Mouse (Mus musculus) CH12.LX (cell line): Measurements from ENCODE around the gene Trmt61a. TPM values are rescaled to one million over a fixed set of nuclear protein-coding genes. Genes with fewer than 3 reads are reported as not detected.

Experiments
- DNase-seq: peaks from one replicate; pipeline ENCODE4 v3.0.0-alpha.2; 2013; ENCODE audit errors: extremely low read depth
- H3K27ac ChIP-seq: 2 replicates; pipeline ENCODE4 v1.5.1; 2012; ENCODE audit warnings: low read depth, mild to moderate bottlenecking, control low read depth, moderate library complexity; ENCODE audit not compliant: insufficient read depth
- H3K27me3 ChIP-seq: replicated peaks from 2 replicates; pipeline ENCODE3; 2012; ENCODE audit warnings: inconsistent platforms
- H3K36me3 ChIP-seq, 2 experiments: replicated peaks in 1 of 2; 2 replicates each; pipeline versions ENCODE3 to v1.6.1; 2012; ENCODE audit warnings: inconsistent platforms in 1 of 2, low read length in 1 of 2, mild to moderate bottlenecking in 1 of 2, mixed read lengths in 1 of 2, moderate library complexity in 1 of 2; ENCODE audit not compliant: control insufficient read depth in 1 of 2, insufficient read depth in 1 of 2
- H3K4me1 ChIP-seq, 2 experiments: 2 replicates each; pipeline ENCODE4 v1.6.1; 2012; ENCODE audit warnings: inconsistent platforms in 1 of 2, moderate library complexity in 1 of 2; ENCODE audit not compliant: insufficient read depth in 2 of 2, control insufficient read depth in 1 of 2
- H3K4me2 ChIP-seq: 2 replicates; pipeline ENCODE4 v1.6.1; 2012; ENCODE audit warnings: low read depth, mild to moderate bottlenecking, control low read depth; ENCODE audit not compliant: poor library complexity, insufficient read depth, severe bottlenecking
- H3K4me3 ChIP-seq, 3 experiments: fragments of 150-350 bp in 1 of 3; sonication (generic) in 1 of 3; replicated peaks in 1 of 3; 2 replicates each; pipeline versions ENCODE3 to v1.5.1; 2011 to 2012; ENCODE audit warnings: low read depth in 2 of 3, low read length in 2 of 3, mild to moderate bottlenecking in 2 of 3, moderate library complexity in 2 of 3, control low read depth in 1 of 3, improper control_type of control experiment in 1 of 3, inconsistent platforms in 1 of 3, mixed read lengths in 1 of 3; ENCODE audit not compliant: poor library complexity in 1 of 3
- H3K79me2 ChIP-seq: replicated peaks from 2 replicates; pipeline ENCODE4 v1.6.1; 2012; ENCODE audit warnings: mild to moderate bottlenecking, moderate library complexity; ENCODE audit not compliant: control insufficient read depth, poor library complexity, insufficient read depth, severe bottlenecking; ENCODE audit errors: extremely low read depth
- H3K9ac ChIP-seq: 2 replicates; pipeline ENCODE4 v1.6.1; 2012; ENCODE audit warnings: low read depth, mild to moderate bottlenecking, control low read depth, moderate library complexity; ENCODE audit not compliant: insufficient read depth
- H3K9me3 ChIP-seq: replicated peaks from 2 replicates; pipeline ENCODE3; 2012; ENCODE audit warnings: low read length, inconsistent platforms, mixed read lengths
- BHLHE40 ChIP-seq: IDR thresholded peaks from 2 replicates; pipeline ENCODE4 v1.6.1; 2011; ENCODE audit warnings: mild to moderate bottlenecking, low read depth, low read length, improper control_type of control experiment
- CHD1 ChIP-seq: IDR thresholded peaks from 2 replicates; pipeline ENCODE4 v1.6.1; 2012; ENCODE audit warnings: low read depth, low read length, improper control_type of control experiment, inconsistent platforms
- CHD2 ChIP-seq: IDR thresholded peaks from 2 replicates; pipeline ENCODE4 v1.6.1; 2011; ENCODE audit warnings: low read length, improper control_type of control experiment
- ELF1 ChIP-seq: IDR thresholded peaks from 2 replicates; pipeline ENCODE4 v1.6.1; 2014; ENCODE audit warnings: low read depth, mild to moderate bottlenecking, inconsistent platforms, low read length, improper control_type of control experiment
- EP300 ChIP-seq: IDR thresholded peaks from 2 replicates; pipeline ENCODE4 v1.6.1; 2011; ENCODE audit warnings: low read length, improper control_type of control experiment
- GABPA ChIP-seq: IDR thresholded peaks from 2 replicates; pipeline ENCODE4 v1.6.1; 2012; ENCODE audit warnings: low read depth, low read length, improper control_type of control experiment, inconsistent platforms; ENCODE audit not compliant: insufficient replicate concordance
- HCFC1 ChIP-seq: IDR thresholded peaks from 2 replicates; pipeline ENCODE4 v1.6.1; 2012; ENCODE audit warnings: low read depth, mild to moderate bottlenecking, inconsistent platforms, low read length, improper control_type of control experiment
- IRF4 ChIP-seq: IDR thresholded peaks from 2 replicates; pipeline ENCODE4 v1.6.1; 2014; ENCODE audit warnings: low read depth, mild to moderate bottlenecking, inconsistent platforms, low read length, improper control_type of control experiment
- JUN ChIP-seq: IDR thresholded peaks from 2 replicates; pipeline ENCODE4 v1.6.1; 2011; ENCODE audit warnings: low read depth, mild to moderate bottlenecking, low read length, improper control_type of control experiment, moderate library complexity; ENCODE audit not compliant: insufficient read depth
- JUND ChIP-seq: conservative IDR thresholded peaks from 2 replicates; pipeline ENCODE4 v1.6.1; 2011; ENCODE audit warnings: low read depth, low read length, improper control_type of control experiment
- KAT2A ChIP-seq: IDR thresholded peaks from 2 replicates; pipeline ENCODE4 v1.6.1; 2012; ENCODE audit warnings: low read length, improper control_type of control experiment, inconsistent platforms; ENCODE audit not compliant: insufficient replicate concordance
- MAFK ChIP-seq: IDR thresholded peaks from 2 replicates; pipeline ENCODE4 v1.6.1; 2011; ENCODE audit warnings: low read length, improper control_type of control experiment; ENCODE audit not compliant: insufficient replicate concordance
- MAX ChIP-seq: IDR thresholded peaks from 2 replicates; pipeline ENCODE4 v1.6.1; 2011; ENCODE audit warnings: low read length, improper control_type of control experiment
- MAZ ChIP-seq: IDR thresholded peaks from 2 replicates; pipeline ENCODE4 v1.6.1; 2012; ENCODE audit warnings: low read depth, mild to moderate bottlenecking, inconsistent platforms, low read length, improper control_type of control experiment, moderate library complexity
- MXI1 ChIP-seq: IDR thresholded peaks from 2 replicates; pipeline ENCODE4 v1.6.1; 2011; ENCODE audit warnings: mild to moderate bottlenecking, low read depth, low read length, improper control_type of control experiment
- MYC ChIP-seq: IDR thresholded peaks from 2 replicates; pipeline ENCODE4 v1.6.1; 2011; ENCODE audit warnings: low read depth, mild to moderate bottlenecking, improper control_type of control experiment, low read length
- NELFE ChIP-seq: IDR thresholded peaks from 2 replicates; pipeline ENCODE4 v1.6.1; 2011; ENCODE audit warnings: low read depth, low read length, improper control_type of control experiment
- NRF1 ChIP-seq: IDR thresholded peaks from 2 replicates; pipeline ENCODE4 v1.6.1; 2014; ENCODE audit warnings: low read depth, mild to moderate bottlenecking, inconsistent platforms, low read length, improper control_type of control experiment, moderate library complexity
- PAX5 ChIP-seq: IDR thresholded peaks from 2 replicates; pipeline ENCODE4 v1.6.1; 2012; ENCODE audit warnings: low read length, inconsistent platforms, mixed read lengths
- POLR2A ChIP-seq: IDR thresholded peaks from 2 replicates; pipeline ENCODE4 v1.6.1; 2011; ENCODE audit warnings: low read depth, mild to moderate bottlenecking, improper control_type of control experiment, low read length
- POLR2AphosphoS2 ChIP-seq: IDR thresholded peaks from 2 replicates; pipeline ENCODE4 v1.6.1; 2011; ENCODE audit warnings: low read depth, low read length, improper control_type of control experiment
- RAD21 ChIP-seq: IDR thresholded peaks from 2 replicates; pipeline ENCODE4 v1.6.1; 2011; ENCODE audit warnings: low read depth, mild to moderate bottlenecking, low read length, improper control_type of control experiment, moderate library complexity
- RCOR1 ChIP-seq: conservative IDR thresholded peaks from 2 replicates; pipeline ENCODE4 v1.6.1; 2012; ENCODE audit warnings: low read depth, mild to moderate bottlenecking, inconsistent platforms, low read length, improper control_type of control experiment
- SIN3A ChIP-seq: IDR thresholded peaks from 2 replicates; pipeline ENCODE4 v1.6.1; 2012; ENCODE audit warnings: low read length, improper control_type of control experiment, inconsistent platforms
- TBP ChIP-seq: conservative IDR thresholded peaks from 2 replicates; pipeline ENCODE4 v1.6.1; 2011; ENCODE audit warnings: low read depth, low read length, improper control_type of control experiment
- UBTF ChIP-seq: IDR thresholded peaks from 2 replicates; pipeline ENCODE4 v1.6.1; 2012; ENCODE audit warnings: low read depth, mild to moderate bottlenecking, inconsistent platforms, low read length, improper control_type of control experiment, moderate library complexity
- USF1 ChIP-seq: IDR thresholded peaks from 2 replicates; pipeline ENCODE4 v1.6.1; 2014; ENCODE audit warnings: low read depth, mild to moderate bottlenecking, inconsistent platforms, low read length, improper control_type of control experiment
- ZC3H11A ChIP-seq: IDR thresholded peaks from 2 replicates; pipeline ENCODE4 v1.6.1; 2012; ENCODE audit warnings: low read depth, mild to moderate bottlenecking, inconsistent platforms, low read length, improper control_type of control experiment
- ZKSCAN1 ChIP-seq: IDR thresholded peaks from 2 replicates; pipeline ENCODE4 v1.6.1; 2012; ENCODE audit warnings: low read depth, inconsistent platforms, low read length, improper control_type of control experiment, borderline replicate concordance
- ZMIZ1 ChIP-seq: IDR thresholded peaks from 2 replicates; pipeline ENCODE4 v1.6.1; 2012; ENCODE audit warnings: low read depth, mild to moderate bottlenecking, inconsistent platforms, low read length, improper control_type of control experiment
- ZNF384 ChIP-seq: IDR thresholded peaks from 2 replicates; pipeline ENCODE4 v1.6.1; 2012; ENCODE audit warnings: low read depth, low read length, improper control_type of control experiment, inconsistent platforms
- dilution Hi-C: fragments of 300-500 bp; cut with MboI; formaldehyde crosslinking; loops from 2 replicates; pipeline ENCODE4 v1.14.3; 2020; ENCODE audit warnings: low sequenced_read_pairs; ENCODE audit not compliant: extremely low pct_unique_long_range_greater_than_20kb, extremely low pct_ligation_motif_present
- in situ Hi-C: fragments of 300-500 bp; cut with MboI; formaldehyde crosslinking; loops from 3 replicates; pipeline ENCODE4 v1.14.3; 2019; ENCODE audit warnings: low sequenced_read_pairs, low pct_ligation_motif_present, low pct_unique_long_range_greater_than_20kb, mixed read lengths
- polyA plus RNA-seq: library from polyadenylated mRNA; unstranded; fragments of >175 nt; gene quantifications from 2 replicates; pipeline ENCODE4 v1.2.1, GENCODE M21; 2012; ENCODE audit warnings: low read depth; ENCODE audit not compliant: insufficient read length
- total RNA-seq, 2 experiments: library from RNA; depleted of rRNA; stranded (reverse); fragments of 300-350 nt in 1 of 2; fragments of >200 nt in 1 of 2; gene quantifications; 2 replicates each; pipeline ENCODE4 v1.2.3; 2012 to 2014

The Trmt61a gene
- total and polyA plus RNA-seq, 3 experiments, result 21.8 to 37.4 (median 34.1) TPM

DNA sequence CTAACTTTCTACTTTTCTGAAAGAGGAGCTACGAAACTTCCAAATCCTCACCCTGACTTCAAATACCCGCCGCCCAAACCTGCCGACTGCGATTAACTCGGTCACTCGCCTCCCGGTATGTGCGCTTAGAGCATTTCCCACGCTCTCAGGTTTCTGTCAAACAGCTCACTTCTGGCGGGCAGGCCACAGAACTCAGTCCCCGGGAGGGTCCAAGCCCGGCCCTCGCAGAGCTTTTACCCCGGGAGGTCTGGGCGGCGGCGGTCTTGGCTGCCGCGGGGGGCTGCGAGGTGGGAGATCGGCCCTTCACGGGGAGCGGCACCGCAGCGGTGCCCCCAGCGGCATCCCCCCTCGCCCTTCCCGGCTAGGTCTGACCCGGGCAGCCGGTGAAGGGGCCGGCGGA lies 34.6 kb downstream of the Trmt61a start:
- H3K4me1 ChIP-seq, result peaks cover 8 to 33% of the 10 kb centered on the region in 2 experiments
- in situ Hi-C loops, result loop anchor here (5.0 to 10.0 kb wide), 2 partner anchors 35 to 58 kb away; partner anchors contain the start of gene Trmt61a

GRCm38 (mm10) chr12:111713004-111713651 lies 35.2 kb downstream of the Trmt61a start, which contains the start of the genes Bag5 and Apopt1:
Gene Bag5, minus strand, starts transcription at chr12:111713257.
Gene Apopt1, plus strand, starts transcription at chr12:111713261.
- H3K4me2 ChIP-seq, result peak within 1 kb of the TSS; percentile 59
- TF ChIP-seq ZKSCAN1, result no peak
- TF ChIP-seq USF1, result no peak
- peak; percentile 58; the same call in 1 of the 2 replicates for TF ChIP-seq CHD2
- 0 out of 2 replicates have a peak, but pooled peaks have one; percentile 43 for TF ChIP-seq RCOR1
- TF ChIP-seq NELFE, result peak; percentile 93
- 0 out of 2 replicates have a peak, but pooled peaks have one; percentile 27 for TF ChIP-seq MYC
- TF ChIP-seq JUND, result no peak
- TF ChIP-seq JUN, result no peak
- TF ChIP-seq TBP, result 0 out of 2 replicates have a peak, but pooled peaks have one; percentile 20
- peak; percentile 81; the same call in 1 of the 2 replicates for TF ChIP-seq MXI1
- peak; percentile 100 for TF ChIP-seq SIN3A
- no peak for TF ChIP-seq PAX5
- peak; percentile 71 for TF ChIP-seq NRF1
- no peak for TF ChIP-seq ZC3H11A
- peak; percentile 72 for TF ChIP-seq BHLHE40
- peak; percentile 95 for TF ChIP-seq HCFC1
- peak; percentile 74 for TF ChIP-seq MAX
- peak; percentile 65; the same call in 1 of the 2 replicates for TF ChIP-seq UBTF
- TF ChIP-seq POLR2AphosphoS2, result peak; percentile 78
- TF ChIP-seq GABPA, result peak; percentile 74; the same call in 1 of the 2 replicates
- TF ChIP-seq EP300, result no peak
- peak; percentile 95 for TF ChIP-seq ELF1
- peak; percentile 94 for TF ChIP-seq ZMIZ1
- TF ChIP-seq MAZ, result peak; percentile 56; the same call in 1 of the 2 replicates
- TF ChIP-seq ZNF384, result no peak
- TF ChIP-seq RAD21, result no peak
- no peak for TF ChIP-seq MAFK
- TF ChIP-seq CHD1, result no peak
- TF ChIP-seq IRF4, result peak; percentile 63; the same call in 1 of the 2 replicates

More for the DNA sequence above, 34.6 kb downstream of the Trmt61a start:
- peaks cover 15 to 57% of the 10 kb centered on the region in 2 experiments for H3K36me3 ChIP-seq
- H3K27ac ChIP-seq, result no peak overlapping the region
- H3K9me3 ChIP-seq, result no peaks in the 10 kb centered on the region
- DNase-seq, result no peak
- H3K4me3 ChIP-seq, result peak overlapping the region; percentile 93 to 100 (median 98)
- H3K9ac ChIP-seq, result peak overlapping the region; percentile 96
- TF ChIP-seq ZKSCAN1 (no peak), KAT2A (no peak), CHD2 (no peak), JUND (no peak), POLR2A (no peak)
- peaks cover 26% of the 10 kb centered on the region for H3K79me2 ChIP-seq
- H3K4me2 ChIP-seq, result peak overlapping the region; percentile 59; the same call in 1 of the 2 replicates
- H3K27me3 ChIP-seq, result no peaks in the 10 kb centered on the region
- dilution Hi-C loops, result no loop called here

More at GRCm38 (mm10) chr12:111713004-111713651, 35.2 kb downstream of the Trmt61a start, which contains the start of the genes Bag5 and Apopt1:
- Histone ChIP-seq H3K79me2 (peaks cover 26% of the 10 kb centered on the region), H3K27ac (no peak within 1 kb of the TSS), H3K4me3 (peak within 1 kb of the TSS; percentile 93 to 100 (median 98)), H3K9me3 (no peaks in the 10 kb centered on the region), H3K27me3 (no peaks in the 10 kb centered on the region), H3K4me1 (peaks cover 8 to 31% of the 10 kb centered on the region in 2 experiments), H3K36me3 (peaks cover 15 to 52% of the 10 kb centered on the region in 2 experiments), H3K9ac (peak within 1 kb of the TSS; percentile 96)
- DNase-seq, result peak; percentile 79
- in situ Hi-C loops, result loop anchor here (5.0 to 10.0 kb wide), 2 partner anchors 36 to 58 kb away; partner anchors contain the start of gene Trmt61a
- dilution Hi-C loops, result no loop called here
